Mouse (Mus musculus): ENCODE results near the gene Gm10563.

GRCm38 (mm10) chr4:155599901-155600825 is 45.0 kb downstream of the Gm10563 start:
- TF ChIP-seq POLR2A (IDR thresholded peaks at IDR 0.05; ENCODE audit: borderline replicate concordance, control insufficient read depth, low read depth, low read length) (no peak), CTCF (IDR thresholded peaks at IDR 0.05; ENCODE audit: control insufficient read depth, insufficient read depth, low read length) (no peak)

All from bone marrow, adult 2 months (tissue).